Mouse (Mus musculus): ENCODE data around the gene AU040320. TPM values are rescaled to one million over a fixed set of nuclear protein-coding genes. Genes with fewer than 3 reads are reported as not detected.

AU040320 gene
- polyA plus RNA-seq (2014; fragmentation: Nextera tagmentation; extraction: Ambion mirVana) = 18.8 and 20.8 TPM in 2 replicates

GRCm38 (mm10) chr4:126753268-126754230, at the start of gene AU040320, which contains the start of gene Ncdn:
Gene AU040320 (plus strand): TSS chr4:126753544.
Gene Ncdn (minus strand): TSS chr4:126753438.
- Histone ChIP-seq H3K27me3 (replicated peaks; ENCODE audit: control insufficient read depth, insufficient read depth, low read length) (no peaks in the 10 kb centered on the region), H3K36me3 (ENCODE audit: control insufficient read depth, insufficient read depth, low read length) (peaks cover 26% of the 10 kb centered on the region), H3K4me2 (ENCODE audit: low read depth, low read length) (peak within 1 kb of the TSS; percentile 99), H3K27ac (replicated peaks; ENCODE audit: low read depth, low read length) (peak within 1 kb of the TSS; percentile 92), H3K9me3 (ENCODE audit: control insufficient read depth, low read length) (no peaks in the 10 kb centered on the region), H3K4me1 (ENCODE audit: control insufficient read depth, insufficient read depth, low read length) (peaks cover 28% of the 10 kb centered on the region), H3K4me3 (ENCODE audit: low read depth, low read length) (peak within 1 kb of the TSS; percentile 92), H3K9ac (ENCODE audit: low read depth, low read length) (peak within 1 kb of the TSS; percentile 85)
- under 1% methylated on average over 42 of the region's 71 CpGs for WGBS
- peak; percentile 98 for DNase-seq (ENCODE audit: low spot score)
- ATAC-seq (ENCODE audit: low read depth) = peak; percentile 99

- 43% methylated on average over 12 of the region's 12 CpGs for WGBS
- Histone ChIP-seq H3K9me3 (ENCODE audit: control insufficient read depth, low read length) (no peaks in the 10 kb centered on the region), H3K27me3 (replicated peaks; ENCODE audit: control insufficient read depth, insufficient read depth, low read length) (no peaks in the 10 kb centered on the region), H3K27ac (replicated peaks; ENCODE audit: low read depth, low read length) (no peak overlapping the region), H3K9ac (ENCODE audit: low read depth, low read length) (no peak overlapping the region), H3K4me3 (ENCODE audit: low read depth, low read length) (no peak overlapping the region), H3K36me3 (ENCODE audit: control insufficient read depth, insufficient read depth, low read length) (peaks cover 75% of the 10 kb centered on the region), H3K4me1 (ENCODE audit: control insufficient read depth, insufficient read depth, low read length) (0 out of 2 replicates have a peak, but pooled peaks cover 4% of the 10 kb centered on the region), H3K4me2 (ENCODE audit: low read depth, low read length) (no peak overlapping the region)
- ATAC-seq (ENCODE audit: low read depth) (peak; percentile 81), DNase-seq (ENCODE audit: low spot score) (peak; percentile 77)
These were observed 46.5 kb upstream of the AU040320 start for GRCm38 (mm10) chr4:126706630-126707438.

- no peaks in the 10 kb centered on the region for H3K9me3 ChIP-seq (ENCODE audit: control insufficient read depth, low read length)
- H3K36me3 ChIP-seq (ENCODE audit: control insufficient read depth, insufficient read depth, low read length) = peaks cover 70% of the 10 kb centered on the region
- DNase-seq (ENCODE audit: low spot score) (no peak), ATAC-seq (ENCODE audit: low read depth) (no peak)
- no peak overlapping the region for H3K4me2 ChIP-seq (ENCODE audit: low read depth, low read length)
- no peaks in the 10 kb centered on the region for H3K27me3 ChIP-seq (replicated peaks; ENCODE audit: control insufficient read depth, insufficient read depth, low read length)
- H3K9ac ChIP-seq (ENCODE audit: low read depth, low read length) = no peak overlapping the region
- H3K27ac ChIP-seq (replicated peaks; ENCODE audit: low read depth, low read length) = no peak overlapping the region
- H3K4me3 ChIP-seq (ENCODE audit: low read depth, low read length) = no peak overlapping the region
- WGBS = 48% methylated on average over 5 of the region's 5 CpGs
- 0 out of 2 replicates have a peak, but pooled peaks cover 4% of the 10 kb centered on the region for H3K4me1 ChIP-seq (ENCODE audit: control insufficient read depth, insufficient read depth, low read length)
These were observed 45.9 kb upstream of the AU040320 start for GRCm38 (mm10) chr4:126707439-126707826.

GRCm38 (mm10) chr4:126732111-126732510, 21.2 kb upstream of the AU040320 start:
- Histone ChIP-seq H3K4me1 (ENCODE audit: control insufficient read depth, insufficient read depth, low read length) (no peaks in the 10 kb centered on the region), H3K9me3 (ENCODE audit: control insufficient read depth, low read length) (no peaks in the 10 kb centered on the region), H3K27ac (replicated peaks; ENCODE audit: low read depth, low read length) (no peak overlapping the region), H3K27me3 (replicated peaks; ENCODE audit: control insufficient read depth, insufficient read depth, low read length) (peaks cover 81% of the 10 kb centered on the region), H3K9ac (ENCODE audit: low read depth, low read length) (no peak overlapping the region), H3K4me3 (ENCODE audit: low read depth, low read length) (peak overlapping the region; percentile 11), H3K36me3 (ENCODE audit: control insufficient read depth, insufficient read depth, low read length) (no peaks in the 10 kb centered on the region), H3K4me2 (ENCODE audit: low read depth, low read length) (peak overlapping the region; percentile 36)
- DNase-seq (ENCODE audit: low spot score) (no peak), ATAC-seq (ENCODE audit: low read depth) (no peak)
- 1% methylated on average over 13 of the region's 18 CpGs for WGBS

- Histone ChIP-seq H3K36me3 (ENCODE audit: control insufficient read depth, insufficient read depth, low read length) (no peaks in the 10 kb centered on the region), H3K4me3 (ENCODE audit: low read depth, low read length) (peak overlapping the region; percentile 11), H3K9ac (ENCODE audit: low read depth, low read length) (no peak overlapping the region), H3K27me3 (replicated peaks; ENCODE audit: control insufficient read depth, insufficient read depth, low read length) (peaks cover 88% of the 10 kb centered on the region), H3K4me2 (ENCODE audit: low read depth, low read length) (peak overlapping the region; percentile 36), H3K4me1 (ENCODE audit: control insufficient read depth, insufficient read depth, low read length) (no peaks in the 10 kb centered on the region), H3K9me3 (ENCODE audit: control insufficient read depth, low read length) (no peaks in the 10 kb centered on the region), H3K27ac (replicated peaks; ENCODE audit: low read depth, low read length) (no peak overlapping the region)
- 3% methylated on average over 25 of the region's 26 CpGs for WGBS
- ATAC-seq (ENCODE audit: low read depth) (no peak), DNase-seq (ENCODE audit: low spot score) (no peak)
These were observed 20.6 kb upstream of the AU040320 start for GRCm38 (mm10) chr4:126732531-126733380.

- Histone ChIP-seq H3K27me3 (replicated peaks; ENCODE audit: control insufficient read depth, insufficient read depth, low read length) (peaks cover 100% of the 10 kb centered on the region), H3K4me2 (ENCODE audit: low read depth, low read length) (no peak overlapping the region), H3K9ac (ENCODE audit: low read depth, low read length) (no peak overlapping the region), H3K9me3 (ENCODE audit: control insufficient read depth, low read length) (no peaks in the 10 kb centered on the region), H3K4me1 (ENCODE audit: control insufficient read depth, insufficient read depth, low read length) (no peaks in the 10 kb centered on the region), H3K36me3 (ENCODE audit: control insufficient read depth, insufficient read depth, low read length) (no peaks in the 10 kb centered on the region), H3K4me3 (ENCODE audit: low read depth, low read length) (no peak overlapping the region), H3K27ac (replicated peaks; ENCODE audit: low read depth, low read length) (no peak overlapping the region)
- ATAC-seq (ENCODE audit: low read depth) (no peak), DNase-seq (ENCODE audit: low spot score) (no peak)
- under 1% methylated on average over 16 of the region's 16 CpGs for WGBS
These were observed 19.2 kb upstream of the AU040320 start for GRCm38 (mm10) chr4:126734001-126734603.

GRCm38 (mm10) chr4:126734700-126735381, 18.5 kb upstream of the AU040320 start:
- 0 out of 2 replicates have a peak overlapping the region, but pooled peaks have one; percentile 30 for H3K9ac ChIP-seq (ENCODE audit: low read depth, low read length)
- H3K9me3 ChIP-seq (ENCODE audit: control insufficient read depth, low read length) = no peaks in the 10 kb centered on the region
- DNase-seq (ENCODE audit: low spot score) (no peak), ATAC-seq (ENCODE audit: low read depth) (no peak)
- no peaks in the 10 kb centered on the region for H3K4me1 ChIP-seq (ENCODE audit: control insufficient read depth, insufficient read depth, low read length)
- no peak overlapping the region for H3K27ac ChIP-seq (replicated peaks; ENCODE audit: low read depth, low read length)
- H3K36me3 ChIP-seq (ENCODE audit: control insufficient read depth, insufficient read depth, low read length) = no peaks in the 10 kb centered on the region
- WGBS = 2% methylated on average over 40 of the region's 51 CpGs
- H3K4me2 ChIP-seq (ENCODE audit: low read depth, low read length) = peak overlapping the region; percentile 50
- peak overlapping the region; percentile 38 for H3K4me3 ChIP-seq (ENCODE audit: low read depth, low read length)
- peaks cover 93% of the 10 kb centered on the region for H3K27me3 ChIP-seq (replicated peaks; ENCODE audit: control insufficient read depth, insufficient read depth, low read length)
